In genomic region chr9:96428336-96429046, GRCm38 (mm10) we compare ENCODE assay signal across 8 mouse cellular contexts. TPM values are rescaled to one million over a fixed set of nuclear protein-coding genes. Genes with fewer than 3 reads are reported as not detected.
DNase-seq lines count a peak whose midpoint lies in the region; ATAC-seq and TF ChIP-seq lines count a peak whose summit lies in the region.

No protein-coding gene starts in this region.

- DNase-seq in ovary, postnatal 14 days (ENCODE audit: low spot score): peak; percentile 18
- DNase-seq in ovary, postnatal 36 days (ENCODE audit: low spot score): no peak
- DNase-seq in kidney, postnatal 4 days: peak; percentile 66 to 74
- DNase-seq in stomach, postnatal 0 days (ENCODE audit: low spot score): no peak
- DNase-seq in cerebellum, adult 11-12 months: no peak
- no peak for DNase-seq in adrenal gland, adult 18-20 months (ENCODE audit: low spot score in 2 of 2)

- no peak overlapping the region for H3K9ac ChIP-seq in forebrain, embryonic 13.5 days
- H3K9ac ChIP-seq in forebrain, embryonic 12.5 days: no peak overlapping the region
- H3K9ac ChIP-seq in stomach, postnatal 0 days (ENCODE audit: low read length): no peak overlapping the region

- no peak overlapping the region for H3K27ac ChIP-seq in forebrain, embryonic 13.5 days
- no peak overlapping the region for H3K27ac ChIP-seq in forebrain, embryonic 12.5 days
- peak overlapping the region; percentile 61 for H3K27ac ChIP-seq in stomach, postnatal 0 days (replicated peaks)

- WGBS in forebrain, embryonic 13.5 days: 83% methylated on average over 17 of the region's 17 CpGs
- WGBS in forebrain, embryonic 12.5 days: 88% methylated on average over 17 of the region's 17 CpGs
- 51% methylated on average over 17 of the region's 17 CpGs for WGBS in stomach, postnatal 0 days

- H3K27me3 ChIP-seq in forebrain, embryonic 13.5 days: 0 out of 2 replicates have a peak, but pooled peaks cover 2% of the 10 kb centered on the region
- H3K27me3 ChIP-seq in forebrain, embryonic 12.5 days: no peaks in the 10 kb centered on the region
- H3K27me3 ChIP-seq in stomach, postnatal 0 days (ENCODE audit: control insufficient read depth, insufficient read depth, low read length): no peaks in the 10 kb centered on the region

- no peaks in the 10 kb centered on the region for H3K36me3 ChIP-seq in forebrain, embryonic 13.5 days (ENCODE audit: poor library complexity, severe bottlenecking)
- no peaks in the 10 kb centered on the region for H3K36me3 ChIP-seq in forebrain, embryonic 12.5 days (replicated peaks)
- no peaks in the 10 kb centered on the region for H3K36me3 ChIP-seq in stomach, postnatal 0 days (ENCODE audit: control insufficient read depth, insufficient read depth, low read length)

- no peaks in the 10 kb centered on the region for H3K9me3 ChIP-seq in forebrain, embryonic 13.5 days (replicated peaks)
- H3K9me3 ChIP-seq in forebrain, embryonic 12.5 days: no peaks in the 10 kb centered on the region
- H3K9me3 ChIP-seq in stomach, postnatal 0 days (ENCODE audit: control insufficient read depth, low read length): no peaks in the 10 kb centered on the region

- H3K4me3 ChIP-seq in forebrain, embryonic 13.5 days: no peak overlapping the region
- no peak overlapping the region for H3K4me3 ChIP-seq in forebrain, embryonic 12.5 days (replicated peaks)
- no peak overlapping the region for H3K4me3 ChIP-seq in stomach, postnatal 0 days (ENCODE audit: low read depth, low read length)

- no peak for TF ChIP-seq EP300 in stomach, postnatal 0 days (optimal IDR thresholded peaks at IDR 0.05)

- no peaks in the 10 kb centered on the region for H3K4me1 ChIP-seq in forebrain, embryonic 13.5 days
- H3K4me1 ChIP-seq in forebrain, embryonic 12.5 days: no peaks in the 10 kb centered on the region
- no peaks in the 10 kb centered on the region for H3K4me1 ChIP-seq in stomach, postnatal 0 days (replicated peaks; ENCODE audit: control insufficient read depth, insufficient read depth)

- ATAC-seq in forebrain, embryonic 13.5 days: peak; percentile 84; the same call in 1 of the 2 replicates
- no peak for ATAC-seq in forebrain, embryonic 12.5 days (ENCODE audit: low FRiP score)
- ATAC-seq in stomach, postnatal 0 days (ENCODE audit: low FRiP score, low TSS enrichment): peak; percentile 71; the same call in 1 of the 2 replicates

- TF ChIP-seq CTCF in stomach, postnatal 0 days (IDR thresholded peaks at IDR 0.05; ENCODE audit: low read depth): no peak

- H3K4me2 ChIP-seq in forebrain, embryonic 13.5 days: no peak overlapping the region
- H3K4me2 ChIP-seq in forebrain, embryonic 12.5 days: no peak overlapping the region
- 0 out of 2 replicates have a peak overlapping the region, but pooled peaks have one; percentile 17 for H3K4me2 ChIP-seq in stomach, postnatal 0 days (replicated peaks; ENCODE audit: low read depth)

RNA-seq across cellular contexts. Expression of gene Rnf7, which starts 50.0 kb away (rescaled TPM):
- 235 and 239 TPM in 2 replicates for polyA plus RNA-seq in forebrain, embryonic 13.5 days (2015; fragmentation: Nextera tagmentation; extraction: Ambion mirVana)
- 231 and 238 TPM in 2 replicates for polyA plus RNA-seq in forebrain, embryonic 12.5 days (2016; fragmentation: Nextera tagmentation; extraction: Ambion mirVana)
- 163 and 169 TPM in 2 replicates for polyA plus RNA-seq in stomach, postnatal 0 days (2015; fragmentation: Nextera tagmentation; extraction: Ambion mirVana)
- 10 to 100 TPM; 78.4 to 80.0 TPM for total RNA-seq in adrenal gland, adult 18-20 months (2021)

Comparison
In these comparisons a context has a peak if more than half of its experiments do, and no peak if none do; other contexts are left out.
1. DNase-seq: peak in ovary, postnatal 14 days (single experiment) and kidney, postnatal 4 days (2 of 2); none in ovary, postnatal 36 days (single experiment), stomach, postnatal 0 days (single experiment), cerebellum, adult 11-12 months (single experiment) and adrenal gland, adult 18-20 months (0 of 2).